ENCODE assay signal across 13 mouse cellular contexts in the genomic region with DNA sequence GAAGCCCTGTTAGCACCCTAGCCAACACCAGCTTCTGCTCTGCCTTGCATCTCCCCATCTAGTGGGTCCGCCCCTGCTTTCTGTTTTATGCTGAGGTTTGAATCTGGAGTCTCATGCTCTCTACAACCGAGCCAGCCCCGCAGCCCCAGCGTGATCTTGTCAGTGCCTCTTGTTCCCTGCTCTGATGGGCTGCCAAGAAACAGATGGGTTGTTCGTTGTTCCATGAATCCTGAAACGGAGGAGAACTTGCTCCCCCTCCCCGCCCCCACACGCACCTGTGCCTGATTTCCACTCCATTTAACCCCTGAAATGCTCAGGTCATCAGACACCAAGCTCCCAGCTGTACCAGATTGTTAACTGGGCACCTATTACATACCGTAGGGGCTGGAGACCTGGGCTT. TPM values are rescaled to one million over a fixed set of nuclear protein-coding genes. Genes with fewer than 3 reads are reported as not detected.
DNase-seq lines count a peak whose midpoint lies in the region; ATAC-seq and TF ChIP-seq lines count a peak whose summit lies in the region.
"Had no signal": no experiment of that assay in that cellular context is flagged by ENCODE, and none has a peak within 500 bp of the region (broad histone marks: within the 10 kb centered on the region; RNA-seq: fewer than 3 reads in every experiment).

No protein-coding gene starts in this region.

- DNase-seq in heart, adult 2 months: no peak
- peak; percentile 48 for DNase-seq in testis, postnatal 10 days (ENCODE audit: low spot score)
- no peak for DNase-seq in testis, postnatal 14 days (ENCODE audit: low spot score)
- peak; percentile 53 to 59 for DNase-seq in layer of hippocampus, adult 2 months (ENCODE audit: low spot score in 2 of 2)
- DNase-seq in frontal cortex, adult 2 months (ENCODE audit: extremely low spot score in 1 of 2, low spot score in 1 of 2): no peak
- no peak for DNase-seq in thymus, postnatal 14 days
- no peak for DNase-seq in gastrocnemius, adult 18-20 months (ENCODE audit: low spot score)
- DNase-seq: adrenal gland, postnatal 36 days; kidney, adult 11 months; lung, postnatal 10 days; thymus, postnatal 36 days had no signal

- no peaks in the 10 kb centered on the region for H3K36me3 ChIP-seq in heart, embryonic 15.5 days
- H3K36me3 ChIP-seq in heart, adult 2 months (ENCODE audit: control insufficient read depth, insufficient read depth, low read length): no peaks in the 10 kb centered on the region
- H3K36me3 ChIP-seq: limb, embryonic 15.5 days had no signal

- TF ChIP-seq EP300 in heart, adult 2 months (IDR thresholded peaks at IDR 0.05; ENCODE audit: insufficient read depth, low read depth, low read length): no peak

- no peaks in the 10 kb centered on the region for H3K9me3 ChIP-seq in heart, embryonic 15.5 days (replicated peaks)
- H3K9me3 ChIP-seq: limb, embryonic 15.5 days had no signal

- H3K4me2 ChIP-seq in heart, embryonic 15.5 days: no peak overlapping the region
- H3K4me2 ChIP-seq: limb, embryonic 15.5 days had no signal

- intact Hi-C loops in heart, adult 2 months (cut with DNase I): no loop called here

- ATAC-seq in heart, embryonic 15.5 days (replicated peaks; ENCODE audit: insufficient number of reproducible peaks, insufficient read depth, low FRiP score, low read depth): no peak

- no peak for TF ChIP-seq POLR2A in heart, adult 2 months (IDR thresholded peaks at IDR 0.05; ENCODE audit: insufficient read depth, low read depth, low read length)

- WGBS in heart, embryonic 15.5 days: 41% methylated on average over 9 of the region's 9 CpGs
- WGBS in heart, adult 2 months: 31% methylated on average over 9 of the region's 9 CpGs

- H3K27ac ChIP-seq in heart, embryonic 15.5 days: 0 out of 2 replicates have a peak overlapping the region, but pooled peaks have one; percentile 15
- H3K27ac ChIP-seq in heart, adult 2 months: no peak overlapping the region
- H3K27ac ChIP-seq in layer of hippocampus, adult 2 months: peak overlapping the region; percentile 73
- H3K27ac ChIP-seq: limb, embryonic 15.5 days had no signal

- no peak for TF ChIP-seq CTCF in heart, adult 2 months (IDR thresholded peaks at IDR 0.05)
- TF ChIP-seq CTCF in layer of hippocampus, adult 2 months (conservative IDR thresholded peaks at IDR 0.05): no peak

- H3K9ac ChIP-seq in heart, embryonic 15.5 days: no peak overlapping the region
- no peak overlapping the region for H3K9ac ChIP-seq in heart, adult 2 months (ENCODE audit: low read depth, low read length)
- H3K9ac ChIP-seq: limb, embryonic 15.5 days had no signal

- no peaks in the 10 kb centered on the region for H3K79me2 ChIP-seq in heart, adult 2 months (replicated peaks; ENCODE audit: control insufficient read depth, insufficient read depth, low read length)

- H3K4me1 ChIP-seq in heart, embryonic 15.5 days (replicated peaks): peaks cover 13% of the 10 kb centered on the region
- peaks cover 5% of the 10 kb centered on the region for H3K4me1 ChIP-seq in heart, adult 2 months (ENCODE audit: control insufficient read depth, insufficient read depth, low read length)

- H3K27me3 ChIP-seq in heart, embryonic 15.5 days: no peaks in the 10 kb centered on the region
- H3K27me3 ChIP-seq in heart, adult 2 months (ENCODE audit: control insufficient read depth, insufficient read depth, low read length): no peaks in the 10 kb centered on the region
- H3K27me3 ChIP-seq: limb, embryonic 15.5 days had no signal

- H3K4me3 ChIP-seq in heart, embryonic 15.5 days: no peak overlapping the region
- no peak overlapping the region for H3K4me3 ChIP-seq in heart, adult 2 months
- no peak overlapping the region for H3K4me3 ChIP-seq in layer of hippocampus, adult 2 months
- H3K4me3 ChIP-seq: limb, embryonic 15.5 days had no signal

RNA-seq across cellular contexts. Expression of a gene that starts 3.5 kb away (rescaled TPM):
- 10.7 and 28.0 TPM in 2 replicates for polyA plus RNA-seq in heart, embryonic 15.5 days (2015; fragmentation: Nextera tagmentation; extraction: Ambion mirVana)
- 10 to 100 TPM; 43.5 to 58.2 TPM for total RNA-seq in heart, adult 2 months (2021)
- polyA plus RNA-seq in heart, adult 2 months (2012; rRNA removed): 36.7 and 63.2 TPM in 2 replicates
- 1 to 10 TPM; 5.8 to 7.0 TPM for total RNA-seq in layer of hippocampus, adult 2 months (2021)
- 6.9 and 7.2 TPM in 2 replicates for polyA plus RNA-seq in frontal cortex, adult 2 months (2012; rRNA removed)
- total RNA-seq in gastrocnemius, adult 18-20 months (2021): 10 to 100 TPM; 28.9 to 45.2 TPM

RNA-seq across cellular contexts. Expression of a gene that starts 25.4 kb away (rescaled TPM):
- 44.4 and 50.2 TPM in 2 replicates for polyA plus RNA-seq in heart, embryonic 15.5 days (2015; fragmentation: Nextera tagmentation; extraction: Ambion mirVana)
- 10 to 100 TPM; 21.5 to 22.0 TPM for total RNA-seq in heart, adult 2 months (2021)
- polyA plus RNA-seq in heart, adult 2 months (2012; rRNA removed): 21.7 and 30.6 TPM in 2 replicates
- 10 to 100 TPM; 38.5 to 48.6 TPM for total RNA-seq in layer of hippocampus, adult 2 months (2021)
- 55.1 and 58.2 TPM in 2 replicates for polyA plus RNA-seq in frontal cortex, adult 2 months (2012; rRNA removed)
- 10 to 100 TPM; 21.4 to 27.5 TPM for total RNA-seq in gastrocnemius, adult 18-20 months (2021)

RNA-seq across cellular contexts. Expression of a gene that starts 36.7 kb away (rescaled TPM):
- polyA plus RNA-seq in heart, embryonic 15.5 days (2015; fragmentation: Nextera tagmentation; extraction: Ambion mirVana): 27.5 and 40.4 TPM in 2 replicates
- 10 to 100 TPM; 20.5 to 31.5 TPM for total RNA-seq in heart, adult 2 months (2021)
- polyA plus RNA-seq in heart, adult 2 months (2012; rRNA removed): 18.7 and 21.8 TPM in 2 replicates
- total RNA-seq in layer of hippocampus, adult 2 months (2021): 10 to 100 TPM; 37.1 to 38.0 TPM
- 26.6 and 27.3 TPM in 2 replicates for polyA plus RNA-seq in frontal cortex, adult 2 months (2012; rRNA removed)
- total RNA-seq in gastrocnemius, adult 18-20 months (2021): 10 to 100 TPM; 13.8 to 14.2 TPM

Comparison
In these comparisons a context has a peak if more than half of its experiments do, and no peak if none do; other contexts are left out.
1. DNase-seq: peak in testis, postnatal 10 days (single experiment) and layer of hippocampus, adult 2 months (2 of 2); none in heart, adult 2 months (0 of 2), testis, postnatal 14 days (single experiment), frontal cortex, adult 2 months (0 of 2), thymus, postnatal 14 days (single experiment) and gastrocnemius, adult 18-20 months (single experiment).